Mouse (Mus musculus): Measurements from ENCODE around the gene Dlg1.

Dlg1 gene

GRCm38 (mm10) chr16:31863920-31864319, 200.7 kb downstream of the Dlg1 start:
- no peak for DNase-seq (ENCODE audit: low read depth)

GRCm38 (mm10) chr16:31865242-31865641, 202.0 kb downstream of the Dlg1 start:
- DNase-seq (ENCODE audit: low read depth), result no peak

- DNase-seq (ENCODE audit: low read depth), result no peak
Measured at GRCm38 (mm10) chr16:31866911-31867310, 203.7 kb downstream of the Dlg1 start.

- no peak for DNase-seq (ENCODE audit: low read depth)
Measured at GRCm38 (mm10) chr16:31867736-31868135, 204.5 kb downstream of the Dlg1 start.

- DNase-seq (ENCODE audit: low read depth), result no peak
Measured at GRCm38 (mm10) chr16:31873721-31874120, 210.5 kb downstream of the Dlg1 start.

- DNase-seq (ENCODE audit: low read depth), result no peak
Measured at GRCm38 (mm10) chr16:31875391-31875790, 212.1 kb downstream of the Dlg1 start.

- no peak for DNase-seq (ENCODE audit: low read depth)
Measured at GRCm38 (mm10) chr16:31876386-31876785, 213.1 kb downstream of the Dlg1 start.

- no peak for DNase-seq (ENCODE audit: low read depth)
Measured at GRCm38 (mm10) chr16:31878052-31878451, 214.8 kb downstream of the Dlg1 start.

- no peak for DNase-seq (ENCODE audit: low read depth)
Measured at GRCm38 (mm10) chr16:31878573-31879257, 215.5 kb downstream of the Dlg1 start, which contains the start of gene Meltf. Gene Meltf, plus strand, starts transcription at chr16:31878810.

GRCm38 (mm10) chr16:31880146-31880840, 217.1 kb downstream of the Dlg1 start:
- peak; percentile 93 for DNase-seq (ENCODE audit: low read depth)

GRCm38 (mm10) chr16:31882381-31882908, 219.2 kb downstream of the Dlg1 start:
- DNase-seq (ENCODE audit: low read depth), result no peak

GRCm38 (mm10) chr16:31883302-31883701, 220.1 kb downstream of the Dlg1 start:
- DNase-seq (ENCODE audit: low read depth), result no peak

- no peak for DNase-seq (ENCODE audit: low read depth)
Measured at GRCm38 (mm10) chr16:31883902-31884301, 220.7 kb downstream of the Dlg1 start.

- DNase-seq (ENCODE audit: low read depth), result no peak
Measured at GRCm38 (mm10) chr16:31890907-31891306, 227.7 kb downstream of the Dlg1 start.

- no peak for DNase-seq (ENCODE audit: low read depth)
Measured at GRCm38 (mm10) chr16:31893396-31894141, 230.3 kb downstream of the Dlg1 start.

GRCm38 (mm10) chr16:31896971-31897774, 233.9 kb downstream of the Dlg1 start:
- no peak for DNase-seq (ENCODE audit: low read depth)

- DNase-seq (ENCODE audit: low read depth), result no peak
Measured at GRCm38 (mm10) chr16:31898546-31899326, 235.5 kb downstream of the Dlg1 start.

- DNase-seq (ENCODE audit: low read depth), result no peak
Measured at GRCm38 (mm10) chr16:31901886-31902285, 238.6 kb downstream of the Dlg1 start.

- DNase-seq (ENCODE audit: low read depth), result no peak
Measured at GRCm38 (mm10) chr16:31903239-31903638, 240.0 kb downstream of the Dlg1 start.

GRCm38 (mm10) chr16:31905331-31905730, 242.1 kb downstream of the Dlg1 start:
- DNase-seq (ENCODE audit: low read depth), result no peak
